Mouse (Mus musculus) hindbrain, embryonic 15.5 days (tissue): ENCODE data around the gene Alx3. TPM values are rescaled to one million over a fixed set of nuclear protein-coding genes. Genes with fewer than 3 reads are reported as not detected.

Experiments used
- ATAC-seq: fragments of 200-750 bp; cut with Nextera tagmentation; 2 replicates; pipeline ENCODE4 v1.8.0; 2017; ENCODE audit warnings: low read depth, moderate number of reproducible peaks, moderate TSS enrichment; ENCODE audit not compliant: low FRiP score
- H3K27ac ChIP-seq: fragments of 300-500 bp; sonication (generic); replicated peaks from 2 replicates; pipeline ENCODE4 v1.5.1; 2015; ENCODE audit warnings: mild to moderate bottlenecking, inconsistent platforms
- H3K27me3 ChIP-seq: fragments of 300-500 bp; sonication (generic); 2 replicates; pipeline ENCODE4 v1.6.1; 2015; ENCODE audit warnings: control low read depth, inconsistent platforms
- H3K36me3 ChIP-seq: fragments of 300-500 bp; sonication (generic); 2 replicates; pipeline ENCODE4 v1.6.1; 2015; ENCODE audit warnings: control low read depth, inconsistent platforms
- H3K4me1 ChIP-seq: fragments of 300-500 bp; sonication (generic); replicated peaks from 2 replicates; pipeline ENCODE4 v1.6.1; 2015; ENCODE audit warnings: control low read depth, inconsistent platforms
- H3K4me2 ChIP-seq: fragments of 300-500 bp; sonication (generic); 2 replicates; pipeline ENCODE4 v1.6.1; 2015; ENCODE audit warnings: moderate library complexity, mild to moderate bottlenecking, inconsistent platforms
- H3K4me3 ChIP-seq: fragments of 300-500 bp; sonication (generic); 2 replicates; pipeline ENCODE4 v1.5.1; 2015; ENCODE audit warnings: mild to moderate bottlenecking, inconsistent platforms
- H3K9ac ChIP-seq: fragments of 300-500 bp; sonication (generic); 2 replicates; pipeline ENCODE4 v1.6.1; 2015; ENCODE audit warnings: inconsistent platforms
- H3K9me3 ChIP-seq: fragments of 300-500 bp; sonication (generic); 2 replicates; pipeline ENCODE4 v1.6.1; 2016; ENCODE audit warnings: control low read depth, inconsistent platforms
- WGBS: fragments of 180-500 bp; shearing (Covaris S2); methylation state at CpG from one replicate; pipeline ENCODE4 v1.1.7; 2015; 5-methylcytosine and 5-hydroxymethylcytosine counted together
- polyA plus RNA-seq: library from polyadenylated mRNA; unstranded; fragments of >200 nt; fragmentation: Nextera tagmentation; extraction: Ambion mirVana; gene quantifications from 2 replicates; pipeline ENCODE4 v1.2.1, GENCODE M21; 2015

Alx3 gene
- polyA plus RNA-seq, 1 experiment from 2014 or later = 0.16 TPM

- no peaks in the 10 kb centered on the region for H3K9me3 ChIP-seq
- H3K27me3 ChIP-seq = no peaks in the 10 kb centered on the region
- no peak overlapping the region for H3K4me3 ChIP-seq
- no peak for ATAC-seq
- H3K27ac ChIP-seq = no peak overlapping the region
- H3K9ac ChIP-seq = no peak overlapping the region
- H3K4me2 ChIP-seq = no peak overlapping the region
- peaks cover 53% of the 10 kb centered on the region for H3K36me3 ChIP-seq
- no peaks in the 10 kb centered on the region for H3K4me1 ChIP-seq
- whole genome bisulfite sequencing = 71% methylated on average over 4 of the region's 4 CpGs
Measured at GRCm38 (mm10) chr3:107611394-107611793, 16.6 kb downstream of the Alx3 start.

GRCm38 (mm10) chr3:107612902-107613525, 18.2 kb downstream of the Alx3 start:
- peaks cover 69% of the 10 kb centered on the region for H3K36me3 ChIP-seq
- WGBS = 84% methylated on average over 11 of the region's 11 CpGs
- H3K27ac ChIP-seq = no peak overlapping the region

GRCm38 (mm10) chr3:107617800-107618199, 23.0 kb downstream of the Alx3 start:
- Histone ChIP-seq H3K4me3 (no peak overlapping the region), H3K27ac (no peak overlapping the region), H3K4me2 (no peak overlapping the region), H3K27me3 (no peaks in the 10 kb centered on the region), H3K9me3 (no peaks in the 10 kb centered on the region), H3K4me1 (no peaks in the 10 kb centered on the region), H3K9ac (no peak overlapping the region), H3K36me3 (peaks cover 94% of the 10 kb centered on the region)
- WGBS = 95% methylated on average over 3 of the region's 3 CpGs
- ATAC-seq = no peak

More at GRCm38 (mm10) chr3:107612902-107613525, 18.2 kb downstream of the Alx3 start:
- Histone ChIP-seq H3K4me3 (no peak overlapping the region), H3K4me1 (no peaks in the 10 kb centered on the region), H3K9ac (no peak overlapping the region), H3K4me2 (no peak overlapping the region), H3K9me3 (no peaks in the 10 kb centered on the region), H3K27me3 (no peaks in the 10 kb centered on the region)
- peak; percentile 58; the same call in 1 of the 2 replicates for ATAC-seq

GRCm38 (mm10) chr3:107619911-107620310, 25.1 kb downstream of the Alx3 start:
- H3K27ac ChIP-seq = no peak overlapping the region
- no peak overlapping the region for H3K4me3 ChIP-seq
- 87% methylated on average over 6 of the region's 6 CpGs for WGBS
- no peaks in the 10 kb centered on the region for H3K9me3 ChIP-seq
- no peak for ATAC-seq
- H3K27me3 ChIP-seq = no peaks in the 10 kb centered on the region
- no peak overlapping the region for H3K4me2 ChIP-seq
- H3K36me3 ChIP-seq = peaks cover 94% of the 10 kb centered on the region
- no peak overlapping the region for H3K9ac ChIP-seq
- no peaks in the 10 kb centered on the region for H3K4me1 ChIP-seq

GRCm38 (mm10) chr3:107621286-107622075, 26.6 kb downstream of the Alx3 start:
- WGBS = 91% methylated on average over 21 of the region's 21 CpGs
- peaks cover 95% of the 10 kb centered on the region for H3K36me3 ChIP-seq
- ATAC-seq = no peak

DNA sequence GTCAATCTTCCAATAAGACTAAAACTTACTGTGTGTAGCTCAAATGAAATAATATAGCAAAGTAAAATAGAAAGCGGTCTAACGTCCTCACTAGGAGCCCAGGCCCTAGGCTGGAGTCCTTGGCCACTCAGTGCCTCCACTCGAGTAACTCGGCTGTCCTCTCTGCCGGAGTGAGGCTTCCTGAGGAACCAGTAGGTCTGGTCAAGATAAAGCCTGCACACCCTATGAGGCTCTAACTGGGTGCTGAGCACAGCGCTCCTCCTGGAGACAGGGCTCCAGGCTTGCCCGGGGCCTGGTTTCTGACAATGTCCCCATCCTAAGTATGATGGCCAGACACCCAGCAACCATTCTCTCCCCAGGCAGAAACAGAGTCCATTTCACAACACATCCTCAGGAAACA, 27.7 kb downstream of the Alx3 start:
- Histone ChIP-seq H3K27ac (no peak overlapping the region), H3K4me3 (no peak overlapping the region), H3K9me3 (no peaks in the 10 kb centered on the region), H3K9ac (no peak overlapping the region), H3K36me3 (peaks cover 95% of the 10 kb centered on the region), H3K4me2 (no peak overlapping the region), H3K4me1 (no peaks in the 10 kb centered on the region), H3K27me3 (no peaks in the 10 kb centered on the region)
- 95% methylated on average over 7 of the region's 7 CpGs for WGBS
- no peak for ATAC-seq

More at GRCm38 (mm10) chr3:107621286-107622075, 26.6 kb downstream of the Alx3 start:
- Histone ChIP-seq H3K9ac (no peak overlapping the region), H3K27ac (no peak overlapping the region), H3K4me3 (no peak overlapping the region), H3K4me2 (no peak overlapping the region), H3K9me3 (no peaks in the 10 kb centered on the region), H3K4me1 (no peaks in the 10 kb centered on the region), H3K27me3 (no peaks in the 10 kb centered on the region)

DNA sequence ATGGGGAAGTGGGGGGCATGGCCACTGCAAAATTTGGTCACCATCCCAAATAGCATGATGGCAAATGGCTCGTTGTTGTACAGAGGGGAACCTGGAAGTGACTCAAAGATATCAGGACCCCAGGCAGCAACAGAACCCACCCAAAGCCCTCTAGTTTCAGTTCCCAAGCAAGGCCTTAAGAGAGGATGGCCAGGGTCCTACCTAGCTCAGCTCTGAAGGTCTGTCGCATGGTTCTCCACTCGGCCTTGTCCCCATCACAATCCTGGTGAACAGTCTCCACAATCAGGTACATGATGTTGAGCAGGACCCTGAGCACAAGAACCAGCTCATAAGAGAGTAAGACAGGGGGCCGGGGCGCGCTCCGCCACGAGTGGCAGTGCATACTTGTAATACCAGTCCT, 29.6 kb downstream of the Alx3 start:
- 98% methylated on average over 8 of the region's 8 CpGs for WGBS
- Histone ChIP-seq H3K27me3 (no peaks in the 10 kb centered on the region), H3K4me1 (peaks cover 2% of the 10 kb centered on the region), H3K4me3 (no peak overlapping the region), H3K9me3 (no peaks in the 10 kb centered on the region), H3K4me2 (no peak overlapping the region), H3K9ac (no peak overlapping the region), H3K36me3 (peaks cover 83% of the 10 kb centered on the region), H3K27ac (no peak overlapping the region)
- ATAC-seq = no peak

GRCm38 (mm10) chr3:107625536-107625935, 30.7 kb downstream of the Alx3 start:
- H3K9me3 ChIP-seq = no peaks in the 10 kb centered on the region
- no peaks in the 10 kb centered on the region for H3K27me3 ChIP-seq
- no peak overlapping the region for H3K9ac ChIP-seq
- H3K4me3 ChIP-seq = no peak overlapping the region
- ATAC-seq = no peak
- H3K4me2 ChIP-seq = no peak overlapping the region
- H3K36me3 ChIP-seq = peaks cover 77% of the 10 kb centered on the region
- peaks cover 13% of the 10 kb centered on the region for H3K4me1 ChIP-seq
- 90% methylated on average over 8 of the region's 8 CpGs for WGBS
- H3K27ac ChIP-seq = no peak overlapping the region

GRCm38 (mm10) chr3:107626751-107627150, 31.9 kb downstream of the Alx3 start:
- Histone ChIP-seq H3K27me3 (no peaks in the 10 kb centered on the region), H3K36me3 (peaks cover 65% of the 10 kb centered on the region), H3K4me3 (no peak overlapping the region), H3K4me1 (peaks cover 14% of the 10 kb centered on the region), H3K27ac (no peak overlapping the region), H3K9ac (no peak overlapping the region), H3K4me2 (no peak overlapping the region), H3K9me3 (no peaks in the 10 kb centered on the region)
- no peak for ATAC-seq
- 96% methylated on average over 8 of the region's 8 CpGs for WGBS

GRCm38 (mm10) chr3:107627641-107628040, 32.8 kb downstream of the Alx3 start:
- H3K4me1 ChIP-seq = peaks cover 14% of the 10 kb centered on the region
- 94% methylated on average over 7 of the region's 7 CpGs for WGBS
- H3K27me3 ChIP-seq = no peaks in the 10 kb centered on the region
- H3K4me2 ChIP-seq = no peak overlapping the region
- peaks cover 56% of the 10 kb centered on the region for H3K36me3 ChIP-seq
- no peak overlapping the region for H3K27ac ChIP-seq
- no peak for ATAC-seq
- no peak overlapping the region for H3K4me3 ChIP-seq
- no peaks in the 10 kb centered on the region for H3K9me3 ChIP-seq
- H3K9ac ChIP-seq = no peak overlapping the region

GRCm38 (mm10) chr3:107628551-107628950, 33.7 kb downstream of the Alx3 start:
- Histone ChIP-seq H3K36me3 (peaks cover 47% of the 10 kb centered on the region), H3K9me3 (no peaks in the 10 kb centered on the region), H3K9ac (no peak overlapping the region), H3K4me1 (peaks cover 14% of the 10 kb centered on the region), H3K27me3 (no peaks in the 10 kb centered on the region), H3K4me3 (no peak overlapping the region), H3K27ac (no peak overlapping the region), H3K4me2 (no peak overlapping the region)
- WGBS = 95% methylated on average over 2 of the region's 2 CpGs
- no peak for ATAC-seq

GRCm38 (mm10) chr3:107629411-107629810, 34.6 kb downstream of the Alx3 start:
- no peak for ATAC-seq
- H3K9ac ChIP-seq = no peak overlapping the region

More at GRCm38 (mm10) chr3:107629411-107629810, 34.6 kb downstream of the Alx3 start:
- 96% methylated on average over 4 of the region's 4 CpGs for WGBS
- H3K4me2 ChIP-seq = peak overlapping the region; percentile 69
- H3K9me3 ChIP-seq = no peaks in the 10 kb centered on the region
- H3K27ac ChIP-seq = no peak overlapping the region
- H3K27me3 ChIP-seq = no peaks in the 10 kb centered on the region
- H3K4me1 ChIP-seq = peaks cover 14% of the 10 kb centered on the region
- H3K36me3 ChIP-seq = peaks cover 39% of the 10 kb centered on the region
- peak overlapping the region; percentile 93; the same call in 1 of the 2 replicates for H3K4me3 ChIP-seq
